Mouse (Mus musculus) stomach, postnatal 0 days (tissue): ENCODE measurements around the gene Mib2.

Experiments
- CTCF ChIP-seq: IDR thresholded peaks from 2 replicates; pipeline ENCODE4 v1.5.1; 2016; ENCODE audit warnings: antibody characterized with exemption, low read depth, mild to moderate bottlenecking, moderate library complexity
- EP300 ChIP-seq: optimal IDR thresholded peaks from 2 replicates; pipeline ENCODE3; 2016; ENCODE audit warnings: antibody characterized with exemption

- TF ChIP-seq CTCF: no peak
- no peak for TF ChIP-seq EP300
Measured at GRCm38 (mm10) chr4:155708582-155708981, 39.6 kb upstream of the Mib2 start.
